Mouse (Mus musculus): ENCODE data around the gene Nsmce4a. TPM values are rescaled to one million over a fixed set of nuclear protein-coding genes. Genes with fewer than 3 reads are reported as not detected.
A peak's percentile ranks its signal among the peaks of the same experiment; 100 is the strongest.
"Not testable (repeated sequence)": the region's sequence is repeated elsewhere in the genome, so short reads cannot be mapped to it uniquely, and the experiment has no call there.

The Nsmce4a gene
- total RNA-seq, 4 experiments from 2014 or later, result 38.8 to 51.0 (median 43.0) TPM

GRCm38 (mm10) chr7:130537068-130537467 lies 35.9 kb downstream of the Nsmce4a start:
- no peak for DNase-seq (ENCODE audit: low spot score)

GRCm38 (mm10) chr7:130535174-130535573 lies 37.7 kb downstream of the Nsmce4a start:
- DNase-seq (ENCODE audit: low spot score), result no peak

GRCm38 (mm10) chr7:130533316-130534260 lies 39.3 kb downstream of the Nsmce4a start:
- peak; percentile 90 for DNase-seq (ENCODE audit: low spot score)

GRCm38 (mm10) chr7:130531138-130531537 lies 41.8 kb downstream of the Nsmce4a start:
- not testable (repeated sequence) for DNase-seq (ENCODE audit: low spot score)

- no peak for DNase-seq (ENCODE audit: low spot score)
These were observed 45.6 kb downstream of the Nsmce4a start for GRCm38 (mm10) chr7:130527306-130527705.

- DNase-seq (ENCODE audit: low spot score), result no peak
These were observed 49.5 kb downstream of the Nsmce4a start for GRCm38 (mm10) chr7:130523451-130523850.

GRCm38 (mm10) chr7:130520812-130521422 lies 52.0 kb downstream of the Nsmce4a start:
- no peak for DNase-seq (ENCODE audit: low spot score)

GRCm38 (mm10) chr7:130520049-130520425 lies 52.9 kb downstream of the Nsmce4a start, which contains the start of gene Ate1:
TSS of gene Ate1 (minus strand) at chr7:130520369.
- no peak for DNase-seq (ENCODE audit: low spot score)

- DNase-seq (ENCODE audit: low spot score), result peak; percentile 96
These were observed 53.5 kb downstream of the Nsmce4a start for GRCm38 (mm10) chr7:130519096-130520048.

- peak; percentile 32 for DNase-seq (ENCODE audit: low spot score)
These were observed 54.5 kb downstream of the Nsmce4a start for GRCm38 (mm10) chr7:130518213-130519095.

- DNase-seq (ENCODE audit: low spot score), result no peak
These were observed 62.7 kb downstream of the Nsmce4a start for GRCm38 (mm10) chr7:130510243-130510642.

- no peak for DNase-seq (ENCODE audit: low spot score)
These were observed 69.9 kb downstream of the Nsmce4a start for GRCm38 (mm10) chr7:130503006-130503405.

GRCm38 (mm10) chr7:130501499-130501898 lies 71.4 kb downstream of the Nsmce4a start:
- DNase-seq (ENCODE audit: low spot score), result no peak

GRCm38 (mm10) chr7:130493346-130493745 lies 79.6 kb downstream of the Nsmce4a start:
- DNase-seq (ENCODE audit: low spot score), result no peak

GRCm38 (mm10) chr7:130492026-130492425 lies 80.9 kb downstream of the Nsmce4a start:
- no peak for DNase-seq (ENCODE audit: low spot score)

Other genes starting within 250 kb of the Nsmce4a start
- gene Ate1, start 52.7 kb downstream of the Nsmce4a start, total RNA-seq (2022), result 10 to 100 TPM; 31.2 to 46.0 (median 36.4) TPM
- gene Tacc2, start 4.3 kb upstream of the Nsmce4a start, total RNA-seq (2022), result 100 to 1,000 TPM; 403 to 491 (median 419) TPM
- not detected for gene Btbd16, start 201.0 kb upstream of the Nsmce4a start, total RNA-seq (2022)